Mouse (Mus musculus) stomach, embryonic 16.5 days (tissue): ENCODE data around the gene Hoxd8. TPM values are rescaled to one million over a fixed set of nuclear protein-coding genes. Genes with fewer than 3 reads are reported as not detected.

Source experiments
- ATAC-seq: fragments of 200-750 bp; cut with Nextera tagmentation; 2 replicates; pipeline ENCODE4 v1.8.0; 2017; ENCODE audit warnings: moderate number of reproducible peaks, moderate TSS enrichment; ENCODE audit not compliant: insufficient read depth, low FRiP score
- H3K27ac ChIP-seq: fragments of 300-500 bp; sonication (generic); 2 replicates; pipeline ENCODE4 v1.5.1; 2014; ENCODE audit warnings: low read length
- H3K27me3 ChIP-seq: fragments of 300-500 bp; sonication (generic); 2 replicates; pipeline ENCODE4 v1.6.1; 2014; ENCODE audit warnings: low read length, control low read depth, mixed read lengths; ENCODE audit not compliant: control insufficient read depth, insufficient read depth
- H3K36me3 ChIP-seq: fragments of 300-500 bp; sonication (generic); 2 replicates; pipeline ENCODE4 v1.6.1; 2014; ENCODE audit warnings: low read length; ENCODE audit not compliant: control insufficient read depth, insufficient read depth
- H3K4me1 ChIP-seq: fragments of 300-500 bp; sonication (generic); 2 replicates; pipeline ENCODE4 v1.6.1; 2014; ENCODE audit warnings: low read length, control low read depth, mixed read lengths; ENCODE audit not compliant: control insufficient read depth, insufficient read depth
- H3K4me2 ChIP-seq: fragments of 300-500 bp; sonication (generic); 2 replicates; pipeline ENCODE4 v1.6.1; 2014; ENCODE audit warnings: low read depth, low read length, mixed read lengths
- H3K4me3 ChIP-seq: fragments of 300-500 bp; sonication (generic); replicated peaks from 2 replicates; pipeline ENCODE4 v1.5.1; 2014; ENCODE audit warnings: mild to moderate bottlenecking, low read length
- H3K9ac ChIP-seq: fragments of 300-500 bp; sonication (generic); 2 replicates; pipeline ENCODE4 v1.6.1; 2014; ENCODE audit warnings: low read length
- H3K9me3 ChIP-seq: fragments of 300-500 bp; sonication (generic); replicated peaks from 2 replicates; pipeline ENCODE4 v1.6.1; 2016; ENCODE audit warnings: low read length, control low read depth; ENCODE audit not compliant: control insufficient read depth
- WGBS: fragments of 180-500 bp; shearing (Covaris S2); extraction: QIAGEN DNeasy Blood & Tissue Kit; methylation state at CpG from one replicate; pipeline ENCODE4 v1.1.7; 2014; 5-methylcytosine and 5-hydroxymethylcytosine counted together
- polyA plus RNA-seq: library from polyadenylated mRNA; unstranded; fragments of >200 nt; fragmentation: Nextera tagmentation; extraction: Ambion mirVana; gene quantifications from 2 replicates; pipeline ENCODE4 v1.2.1, GENCODE M21; 2015

Hoxd8 gene
- polyA plus RNA-seq = 1.7 and 2.8 TPM in 2 replicates

GRCm38 (mm10) chr2:74704393-74704998 is at the start of gene Hoxd8:
Gene Hoxd8 (plus strand): TSS chr2:74704615.
- H3K4me1 ChIP-seq = 0 out of 2 replicates have a peak, but pooled peaks cover 3% of the 10 kb centered on the region
- H3K27me3 ChIP-seq = peaks cover 89% of the 10 kb centered on the region
- no peak within 1 kb of the TSS for H3K27ac ChIP-seq
- WGBS = 1% methylated on average over 41 of the region's 52 CpGs
- H3K4me2 ChIP-seq = peak within 1 kb of the TSS; percentile 74
- no peak for ATAC-seq
- peak within 1 kb of the TSS; percentile 69 for H3K9ac ChIP-seq
- no peaks in the 10 kb centered on the region for H3K36me3 ChIP-seq
- H3K4me3 ChIP-seq = peak within 1 kb of the TSS; percentile 50
- H3K9me3 ChIP-seq = no peaks in the 10 kb centered on the region

- no peak overlapping the region for H3K4me2 ChIP-seq
- H3K27me3 ChIP-seq = peaks cover 75% of the 10 kb centered on the region
- H3K4me1 ChIP-seq = peaks cover 12% of the 10 kb centered on the region
- no peak overlapping the region for H3K27ac ChIP-seq
- H3K9me3 ChIP-seq = no peaks in the 10 kb centered on the region
- H3K4me3 ChIP-seq = no peak overlapping the region
- H3K9ac ChIP-seq = no peak overlapping the region
- H3K36me3 ChIP-seq = no peaks in the 10 kb centered on the region
- 5% methylated on average over 20 of the region's 20 CpGs for WGBS
- 0 out of 2 replicates have a peak, but pooled peaks have one; percentile 10 for ATAC-seq
Observed at GRCm38 (mm10) chr2:74654743-74655419, 49.5 kb upstream of the Hoxd8 start.

- H3K9ac ChIP-seq = no peak overlapping the region; the same call in 1 of the 2 replicates
- no peak overlapping the region for H3K27ac ChIP-seq
- H3K27me3 ChIP-seq = peaks cover 74% of the 10 kb centered on the region
- no peaks in the 10 kb centered on the region for H3K9me3 ChIP-seq
- ATAC-seq = peak; percentile 53; the same call in 1 of the 2 replicates
- H3K4me3 ChIP-seq = peak overlapping the region; percentile 35
- H3K4me1 ChIP-seq = peaks cover 12% of the 10 kb centered on the region
- peak overlapping the region; percentile 46 for H3K4me2 ChIP-seq
- no peaks in the 10 kb centered on the region for H3K36me3 ChIP-seq
- WGBS = 3% methylated on average over 28 of the region's 47 CpGs
Observed at GRCm38 (mm10) chr2:74655420-74655781, 49.0 kb upstream of the Hoxd8 start.

GRCm38 (mm10) chr2:74655821-74656631 is 48.4 kb upstream of the Hoxd8 start:
- peak overlapping the region; percentile 35 for H3K4me3 ChIP-seq
- peaks cover 74% of the 10 kb centered on the region for H3K27me3 ChIP-seq
- WGBS = 1% methylated on average over 68 of the region's 69 CpGs
- H3K27ac ChIP-seq = no peak overlapping the region
- no peaks in the 10 kb centered on the region for H3K9me3 ChIP-seq
- H3K4me1 ChIP-seq = peaks cover 12% of the 10 kb centered on the region
- H3K4me2 ChIP-seq = peak overlapping the region; percentile 46
- H3K9ac ChIP-seq = no peak overlapping the region; the same call in 1 of the 2 replicates
- 0 out of 2 replicates have a peak, but pooled peaks have one; percentile 21 for ATAC-seq
- no peaks in the 10 kb centered on the region for H3K36me3 ChIP-seq

GRCm38 (mm10) chr2:74656632-74657021 is 47.8 kb upstream of the Hoxd8 start:
- peaks cover 76% of the 10 kb centered on the region for H3K27me3 ChIP-seq
- no peak overlapping the region for H3K27ac ChIP-seq
- H3K4me3 ChIP-seq = no peak overlapping the region
- 5% methylated on average over 4 of the region's 4 CpGs for WGBS
- H3K9me3 ChIP-seq = no peaks in the 10 kb centered on the region
- H3K4me2 ChIP-seq = no peak overlapping the region
- H3K9ac ChIP-seq = no peak overlapping the region
- ATAC-seq = no peak
- peaks cover 14% of the 10 kb centered on the region for H3K4me1 ChIP-seq
- H3K36me3 ChIP-seq = no peaks in the 10 kb centered on the region

- H3K4me3 ChIP-seq = peak overlapping the region; percentile 15; the same call in 1 of the 2 replicates
- H3K27ac ChIP-seq = no peak overlapping the region
- H3K9ac ChIP-seq = no peak overlapping the region
- H3K36me3 ChIP-seq = no peaks in the 10 kb centered on the region
- H3K4me1 ChIP-seq = peaks cover 16% of the 10 kb centered on the region
- H3K27me3 ChIP-seq = peaks cover 76% of the 10 kb centered on the region
- no peaks in the 10 kb centered on the region for H3K9me3 ChIP-seq
- WGBS = 3% methylated on average over 62 of the region's 62 CpGs
- no peak for ATAC-seq
- 0 out of 2 replicates have a peak overlapping the region, but pooled peaks have one; percentile 5 for H3K4me2 ChIP-seq
Observed at GRCm38 (mm10) chr2:74657251-74658023, 47.0 kb upstream of the Hoxd8 start.

- no peaks in the 10 kb centered on the region for H3K36me3 ChIP-seq
- H3K9me3 ChIP-seq = no peaks in the 10 kb centered on the region
- peaks cover 16% of the 10 kb centered on the region for H3K4me1 ChIP-seq
- H3K27ac ChIP-seq = no peak overlapping the region
- no peak overlapping the region for H3K9ac ChIP-seq
- 2% methylated on average over 15 of the region's 15 CpGs for WGBS
- ATAC-seq = no peak
- peaks cover 80% of the 10 kb centered on the region for H3K27me3 ChIP-seq
- H3K4me3 ChIP-seq = peak overlapping the region; percentile 15; the same call in 1 of the 2 replicates
- H3K4me2 ChIP-seq = 0 out of 2 replicates have a peak overlapping the region, but pooled peaks have one; percentile 5
Observed at GRCm38 (mm10) chr2:74658024-74658666, 46.3 kb upstream of the Hoxd8 start.

- 2% methylated on average over 47 of the region's 47 CpGs for WGBS
- no peak for ATAC-seq
- Histone ChIP-seq H3K9me3 (no peaks in the 10 kb centered on the region), H3K4me3 (no peak overlapping the region), H3K27ac (no peak overlapping the region), H3K27me3 (peaks cover 85% of the 10 kb centered on the region), H3K4me1 (peaks cover 16% of the 10 kb centered on the region), H3K4me2 (no peak overlapping the region), H3K9ac (no peak overlapping the region), H3K36me3 (no peaks in the 10 kb centered on the region)
Observed at GRCm38 (mm10) chr2:74658667-74659371, 45.6 kb upstream of the Hoxd8 start.
